Mouse (Mus musculus) intestine, postnatal 0 days (tissue): Measurements from ENCODE around the gene Optc. TPM values are rescaled to one million over a fixed set of nuclear protein-coding genes. Genes with fewer than 3 reads are reported as not detected.
A peak's percentile ranks its signal among the peaks of the same experiment; 100 is the strongest.

Experiments
- ATAC-seq: fragments of 200-750 bp; cut with Nextera tagmentation; 2 replicates; pipeline ENCODE4 v1.8.0; 2017; ENCODE audit warnings: mild to moderate bottlenecking, moderate TSS enrichment, moderate library complexity
- H3K27ac ChIP-seq: fragments of 300-500 bp; sonication (generic); 2 replicates; pipeline ENCODE4 v1.5.1; 2014; ENCODE audit warnings: mild to moderate bottlenecking, low read depth, low read length, moderate library complexity
- H3K27me3 ChIP-seq: fragments of 300-500 bp; sonication (generic); replicated peaks from 2 replicates; pipeline ENCODE4 v1.6.1; 2014; ENCODE audit warnings: low read length, mixed read lengths; ENCODE audit not compliant: control insufficient read depth, insufficient read depth
- H3K36me3 ChIP-seq: fragments of 300-500 bp; sonication (generic); 2 replicates; pipeline ENCODE4 v1.6.1; 2014; ENCODE audit warnings: mild to moderate bottlenecking, moderate library complexity; ENCODE audit not compliant: control insufficient read depth, insufficient read depth
- H3K4me1 ChIP-seq: fragments of 300-500 bp; sonication (generic); replicated peaks from 2 replicates; pipeline ENCODE4 v1.6.1; 2014; ENCODE audit warnings: antibody characterized with exemption, low read length, mixed read lengths; ENCODE audit not compliant: control insufficient read depth, insufficient read depth
- H3K4me2 ChIP-seq: fragments of 300-500 bp; sonication (generic); replicated peaks from 2 replicates; pipeline ENCODE4 v1.6.1; 2014; ENCODE audit warnings: low read depth, mild to moderate bottlenecking, moderate library complexity
- H3K4me3 ChIP-seq: fragments of 300-500 bp; sonication (generic); 2 replicates; pipeline ENCODE4 v1.5.1; 2014; ENCODE audit warnings: low read depth, low read length
- H3K9ac ChIP-seq: fragments of 300-500 bp; sonication (generic); 2 replicates; pipeline ENCODE4 v1.6.1; 2014; ENCODE audit warnings: mild to moderate bottlenecking, low read depth, low read length
- H3K9me3 ChIP-seq: fragments of 300-500 bp; sonication (generic); 2 replicates; pipeline ENCODE4 v1.6.1; 2016; ENCODE audit warnings: mixed run types; ENCODE audit not compliant: control insufficient read depth
- CTCF ChIP-seq: sonication (generic); IDR thresholded peaks from 2 replicates; pipeline ENCODE4 v1.5.1; 2016; ENCODE audit warnings: low read depth, mild to moderate bottlenecking, control low read depth, antibody characterized with exemption, moderate library complexity
- WGBS: fragments of 180-500 bp; shearing (Covaris S2); extraction: QIAGEN DNeasy Blood & Tissue Kit; methylation state at CpG from one replicate; pipeline ENCODE4 v1.1.7; 2014; 5-methylcytosine and 5-hydroxymethylcytosine counted together
- polyA plus RNA-seq: library from polyadenylated mRNA; unstranded; fragments of >200 nt; fragmentation: Nextera tagmentation; extraction: Ambion mirVana; gene quantifications from 2 replicates; pipeline ENCODE4 v1.2.1, GENCODE M21; 2015

The Optc gene
- polyA plus RNA-seq, 1 experiment from 2014 or later: 0.94 TPM

DNA sequence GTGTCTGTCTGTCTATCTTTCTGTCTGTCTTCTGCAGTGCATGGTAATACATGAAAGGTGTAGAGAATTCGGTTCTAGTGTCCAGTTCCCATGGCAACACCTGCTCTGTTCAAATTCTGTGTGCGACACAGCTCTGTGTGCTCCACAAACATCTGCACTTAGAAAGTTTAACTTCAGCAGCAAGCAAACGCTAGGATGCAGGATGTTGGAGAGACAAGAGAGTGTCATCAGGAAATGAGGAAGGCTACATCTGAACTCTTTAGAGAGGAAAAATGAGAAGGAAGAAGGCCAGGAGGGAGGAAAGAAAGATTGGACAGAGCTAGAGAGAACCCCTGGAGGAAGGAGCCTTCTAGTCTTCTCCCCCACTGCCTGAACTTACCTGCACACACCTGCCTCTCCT lies 13.1 kb upstream of the Optc start:
- Histone ChIP-seq H3K36me3 (no peaks in the 10 kb centered on the region), H3K4me1 (peaks cover 20% of the 10 kb centered on the region; the same call in 1 of the 2 replicates), H3K9ac (no peak overlapping the region), H3K4me2 (no peak overlapping the region), H3K4me3 (no peak overlapping the region), H3K27ac (0 out of 2 replicates have a peak overlapping the region, but pooled peaks have one; percentile 50), H3K27me3 (no peaks in the 10 kb centered on the region; the same call in 1 of the 2 replicates), H3K9me3 (no peaks in the 10 kb centered on the region)
- no peak for TF ChIP-seq CTCF
- WGBS: 28% methylated on average over 3 of the region's 3 CpGs
- no peak for ATAC-seq

DNA sequence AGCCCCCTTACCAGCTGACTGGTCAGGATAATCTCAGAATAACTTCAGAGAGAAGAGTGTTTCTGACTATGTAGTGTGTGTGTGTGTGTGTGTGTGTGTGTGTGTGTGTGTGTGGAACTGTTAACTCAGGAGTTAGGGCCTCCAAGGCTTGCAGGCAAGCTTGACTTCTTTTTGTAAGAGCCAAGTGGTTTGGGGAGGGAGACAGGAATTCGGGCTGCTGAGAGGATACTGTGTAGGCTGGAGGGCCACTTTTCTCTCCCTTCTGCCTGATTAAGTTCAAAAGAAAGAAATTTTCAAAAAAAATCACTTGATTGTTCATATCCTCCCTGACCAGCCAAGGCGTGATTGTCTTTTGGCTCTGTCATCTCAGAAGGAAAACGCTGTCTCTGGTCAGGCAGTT lies 12.6 kb upstream of the Optc start:
- no peak for ATAC-seq
- Histone ChIP-seq H3K27me3 (no peaks in the 10 kb centered on the region; the same call in 1 of the 2 replicates), H3K9ac (no peak overlapping the region), H3K27ac (no peak overlapping the region), H3K4me3 (no peak overlapping the region), H3K9me3 (no peaks in the 10 kb centered on the region), H3K4me1 (peaks cover 20% of the 10 kb centered on the region; the same call in 1 of the 2 replicates), H3K36me3 (no peaks in the 10 kb centered on the region), H3K4me2 (0 out of 2 replicates have a peak overlapping the region, but pooled peaks have one; percentile 3)
- 55% methylated on average over 3 of the region's 3 CpGs for WGBS
- no peak for TF ChIP-seq CTCF

DNA sequence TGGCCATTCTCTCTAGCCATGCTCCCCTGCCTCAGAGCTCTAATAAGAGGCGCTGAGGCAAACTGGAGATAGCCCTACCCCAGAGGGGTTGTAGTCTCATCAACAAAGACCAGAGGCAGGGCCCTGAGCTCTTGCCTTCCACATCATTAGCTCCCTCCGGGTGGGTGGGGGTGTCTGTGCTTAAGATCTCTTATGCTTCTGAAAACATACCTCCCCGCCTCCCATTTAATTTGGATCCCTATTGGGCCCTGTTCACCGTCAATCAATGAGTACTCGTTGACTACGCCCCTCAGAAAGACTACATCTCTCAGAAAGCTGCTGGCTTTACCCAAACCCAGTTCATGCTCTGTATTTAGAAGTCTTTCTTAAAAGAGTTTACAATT lies 10.3 kb upstream of the Optc start:
- WGBS: 59% methylated on average over 6 of the region's 6 CpGs
- no peak overlapping the region for H3K4me3 ChIP-seq
- no peaks in the 10 kb centered on the region for H3K36me3 ChIP-seq
- no peaks in the 10 kb centered on the region; the same call in 1 of the 2 replicates for H3K27me3 ChIP-seq
- no peak overlapping the region for H3K9ac ChIP-seq
- no peaks in the 10 kb centered on the region for H3K9me3 ChIP-seq
- no peak overlapping the region for H3K4me2 ChIP-seq
- peaks cover 20% of the 10 kb centered on the region; the same call in 1 of the 2 replicates for H3K4me1 ChIP-seq
- no peak overlapping the region for H3K27ac ChIP-seq
- no peak for TF ChIP-seq CTCF
- no peak for ATAC-seq

DNA sequence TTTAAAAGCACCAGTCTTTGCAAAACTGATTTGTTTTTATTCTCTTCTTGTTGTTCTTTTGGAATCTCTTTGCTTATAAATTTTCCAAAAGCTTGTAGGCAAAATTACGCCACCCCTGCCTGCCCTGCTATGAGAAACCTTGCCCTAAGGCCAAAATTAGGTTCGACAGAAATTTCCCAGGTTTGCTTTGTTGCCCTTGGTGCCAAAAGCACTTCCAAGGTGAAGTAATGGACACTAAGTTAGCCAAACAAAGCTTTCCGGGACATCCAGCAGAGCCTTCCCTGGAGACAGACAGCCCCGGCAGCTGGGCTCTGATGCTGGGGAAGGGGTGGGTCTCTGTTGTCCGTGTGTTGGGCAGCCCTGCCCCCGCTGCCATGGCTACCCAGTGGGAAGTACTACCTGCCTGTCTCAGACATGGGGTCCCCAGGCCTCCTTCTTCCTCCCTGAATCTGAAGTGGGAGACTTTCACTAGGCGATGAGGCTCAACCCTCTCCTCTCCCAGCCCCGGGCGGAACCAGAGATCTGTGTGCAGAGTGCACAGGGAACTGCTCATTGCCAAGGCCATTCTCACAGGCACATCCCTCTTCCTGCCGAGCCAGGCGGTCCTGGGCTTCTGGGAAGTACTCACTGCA lies 9.8 kb upstream of the Optc start:
- H3K27me3 ChIP-seq: no peaks in the 10 kb centered on the region; the same call in 1 of the 2 replicates
- TF ChIP-seq CTCF: no peak
- H3K4me1 ChIP-seq: peaks cover 20% of the 10 kb centered on the region; the same call in 1 of the 2 replicates
- H3K4me2 ChIP-seq: no peak overlapping the region
- no peak overlapping the region for H3K4me3 ChIP-seq
- no peak for ATAC-seq
- H3K36me3 ChIP-seq: no peaks in the 10 kb centered on the region
- no peak overlapping the region for H3K27ac ChIP-seq
- H3K9me3 ChIP-seq: no peaks in the 10 kb centered on the region
- WGBS: 47% methylated on average over 11 of the region's 11 CpGs
- H3K9ac ChIP-seq: no peak overlapping the region

DNA sequence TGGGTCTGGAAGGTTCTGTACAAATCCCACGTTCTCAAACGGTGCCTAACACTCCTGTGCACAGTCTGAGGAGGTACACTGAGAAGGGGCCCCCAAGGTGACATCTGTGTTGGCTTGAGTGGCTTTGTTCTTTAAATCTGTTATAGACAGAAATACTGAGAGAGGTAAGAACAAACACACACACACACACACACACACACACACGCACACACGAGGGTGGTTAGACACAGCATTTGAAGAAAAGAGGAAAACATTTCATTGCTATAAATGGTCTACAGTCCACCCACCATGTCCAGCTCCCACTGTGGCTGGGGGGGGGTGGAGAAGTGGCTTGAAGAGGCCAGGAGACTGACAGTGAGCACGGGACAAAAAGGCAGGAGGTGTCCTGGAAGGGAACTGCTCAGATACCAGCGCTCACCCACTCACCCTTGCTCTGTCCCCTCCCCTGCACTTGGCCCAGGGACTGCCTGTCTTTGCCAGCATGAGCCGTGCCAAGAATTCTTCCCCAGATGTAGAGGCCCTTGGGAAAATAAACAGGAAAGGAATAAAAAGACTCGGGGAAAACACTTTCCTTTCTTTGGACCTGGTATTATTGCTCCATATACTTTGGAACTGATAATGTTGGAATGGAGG lies 8.0 kb upstream of the Optc start:
- Histone ChIP-seq H3K36me3 (no peaks in the 10 kb centered on the region), H3K4me2 (peak overlapping the region; percentile 3; the same call in 1 of the 2 replicates), H3K9me3 (no peaks in the 10 kb centered on the region), H3K4me1 (peaks cover 16% of the 10 kb centered on the region; the same call in 1 of the 2 replicates), H3K27ac (no peak overlapping the region), H3K27me3 (peaks cover 3% of the 10 kb centered on the region; the same call in 1 of the 2 replicates), H3K4me3 (no peak overlapping the region), H3K9ac (no peak overlapping the region)
- no peak for TF ChIP-seq CTCF
- peak; percentile 55 for ATAC-seq
- 47% methylated on average over 8 of the region's 8 CpGs for WGBS

DNA sequence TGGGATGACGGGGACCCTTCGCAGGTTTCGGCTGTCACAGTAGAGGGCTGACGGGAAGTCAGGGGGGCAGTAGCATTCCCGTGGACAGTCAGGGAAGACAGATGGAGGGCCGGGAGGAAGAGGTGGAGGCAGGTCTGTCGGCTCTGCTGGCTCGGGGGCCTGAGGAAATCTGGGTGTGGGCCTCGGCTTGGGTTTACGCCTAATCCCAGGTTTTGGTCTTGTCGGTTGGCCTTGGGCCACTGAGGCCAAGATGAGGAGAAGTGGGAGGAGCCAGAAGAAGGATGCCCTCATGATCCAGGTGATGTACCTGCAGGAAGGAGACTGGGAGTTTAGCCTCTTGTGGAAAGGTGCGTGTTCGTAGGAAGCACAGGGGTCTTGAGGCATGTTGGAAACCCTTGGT lies 7.3 kb upstream of the Optc start:
- ATAC-seq: no peak
- Histone ChIP-seq H3K36me3 (no peaks in the 10 kb centered on the region), H3K9me3 (no peaks in the 10 kb centered on the region), H3K4me2 (no peak overlapping the region), H3K4me3 (no peak overlapping the region), H3K27me3 (peaks cover 3% of the 10 kb centered on the region; the same call in 1 of the 2 replicates), H3K9ac (no peak overlapping the region), H3K27ac (no peak overlapping the region), H3K4me1 (peaks cover 16% of the 10 kb centered on the region; the same call in 1 of the 2 replicates)
- no peak for TF ChIP-seq CTCF
- 83% methylated on average over 13 of the region's 13 CpGs for WGBS
